Mouse (Mus musculus) skeletal muscle tissue, adult 2 months (tissue): ENCODE results near the gene Fam160a1.

Experiments
- DNase-seq: peaks from one replicate; pipeline ENCODE4 v3.0.0-alpha.2; 2012; ENCODE audit warnings: low read depth, low spot score

The Fam160a1 gene

GRCm38 (mm10) chr3:85817191-85817590, at the start of gene Fam160a1:
Gene Fam160a1, minus strand, starts transcription at chr3:85817291.
- DNase-seq, result no peak

GRCm38 (mm10) chr3:85863996-85864395, 46.9 kb upstream of the Fam160a1 start:
- DNase-seq, result no peak

GRCm38 (mm10) chr3:85862886-85863285, 45.8 kb upstream of the Fam160a1 start:
- DNase-seq, result peak; percentile 65

- DNase-seq, result no peak
Observed at GRCm38 (mm10) chr3:85860996-85861395, 43.9 kb upstream of the Fam160a1 start.

GRCm38 (mm10) chr3:85859311-85859710, 42.2 kb upstream of the Fam160a1 start:
- no peak for DNase-seq

- DNase-seq, result peak; percentile 79
Observed at GRCm38 (mm10) chr3:85858140-85859135, 41.3 kb upstream of the Fam160a1 start.

- DNase-seq, result no peak
Observed at GRCm38 (mm10) chr3:85857083-85857482, 40.0 kb upstream of the Fam160a1 start.

GRCm38 (mm10) chr3:85855947-85856346, 38.9 kb upstream of the Fam160a1 start:
- no peak for DNase-seq

- DNase-seq, result no peak
Observed at GRCm38 (mm10) chr3:85855043-85855442, 38.0 kb upstream of the Fam160a1 start.

GRCm38 (mm10) chr3:85854143-85854542, 37.1 kb upstream of the Fam160a1 start:
- no peak for DNase-seq

GRCm38 (mm10) chr3:85853715-85854114, 36.6 kb upstream of the Fam160a1 start:
- DNase-seq, result no peak

- DNase-seq, result no peak
Observed at GRCm38 (mm10) chr3:85850079-85850478, 33.0 kb upstream of the Fam160a1 start.

- no peak for DNase-seq
Observed at GRCm38 (mm10) chr3:85846316-85846715, 29.2 kb upstream of the Fam160a1 start.

GRCm38 (mm10) chr3:85845341-85845740, 28.2 kb upstream of the Fam160a1 start:
- DNase-seq, result no peak

- no peak for DNase-seq
Observed at GRCm38 (mm10) chr3:85842881-85843218, 25.8 kb upstream of the Fam160a1 start.

GRCm38 (mm10) chr3:85842177-85842880, 25.2 kb upstream of the Fam160a1 start:
- DNase-seq, result no peak

- DNase-seq, result no peak
Observed at GRCm38 (mm10) chr3:85841454-85842176, 24.5 kb upstream of the Fam160a1 start.

- DNase-seq, result peak; percentile 22
Observed at GRCm38 (mm10) chr3:85833627-85834026, 16.5 kb upstream of the Fam160a1 start.

- DNase-seq, result no peak
Observed at GRCm38 (mm10) chr3:85832490-85833155, 15.5 kb upstream of the Fam160a1 start.

GRCm38 (mm10) chr3:85831785-85832184, 14.7 kb upstream of the Fam160a1 start:
- no peak for DNase-seq

GRCm38 (mm10) chr3:85829047-85829446, 12.0 kb upstream of the Fam160a1 start:
- DNase-seq, result peak; percentile 32
